Mouse (Mus musculus) heart, embryonic 14.5 days (tissue): ENCODE results near the gene Nod2. TPM values are rescaled to one million over a fixed set of nuclear protein-coding genes. Genes with fewer than 3 reads are reported as not detected.

Source experiments
- ATAC-seq: fragments of 200-750 bp; cut with Nextera tagmentation; 2 replicates; pipeline ENCODE4 v1.8.0; 2017; ENCODE audit warnings: low read depth, moderate TSS enrichment; ENCODE audit not compliant: insufficient number of reproducible peaks, insufficient read depth, low FRiP score
- H3K27ac ChIP-seq, 2 experiments: fragments of 200-500 bp in 1 of 2; fragments of 300-500 bp in 1 of 2; sonication (generic) in 1 of 2; replicated peaks in 1 of 2; 2 replicates each; pipeline ENCODE4 v1.5.1; 2012 to 2014; ENCODE audit warnings: low read depth in 2 of 2, low read length in 2 of 2, control low read depth in 1 of 2, mild to moderate bottlenecking in 1 of 2, mixed read lengths in 1 of 2; ENCODE audit not compliant: control insufficient read depth in 1 of 2, insufficient read depth in 1 of 2
- H3K27me3 ChIP-seq: fragments of 300-500 bp; sonication (generic); 2 replicates; pipeline ENCODE4 v1.6.1; 2014; ENCODE audit warnings: mild to moderate bottlenecking, low read length, control low read depth; ENCODE audit not compliant: control insufficient read depth, insufficient read depth
- H3K36me3 ChIP-seq: fragments of 300-500 bp; sonication (generic); 2 replicates; pipeline ENCODE4 v1.6.1; 2014; ENCODE audit warnings: mild to moderate bottlenecking, control low read depth, low read length, mixed read lengths; ENCODE audit not compliant: control insufficient read depth, insufficient read depth
- H3K4me1 ChIP-seq, 2 experiments: fragments of 200-500 bp in 1 of 2; fragments of 300-500 bp in 1 of 2; sonication (generic) in 1 of 2; 2 replicates each; pipeline ENCODE4 v1.6.1; 2012 to 2014; ENCODE audit warnings: low read length in 2 of 2, control low read depth in 1 of 2, mixed read lengths in 1 of 2; ENCODE audit not compliant: control insufficient read depth in 2 of 2, insufficient read depth in 2 of 2
- H3K4me2 ChIP-seq: fragments of 300-500 bp; sonication (generic); 2 replicates; pipeline ENCODE4 v1.6.1; 2014; ENCODE audit warnings: mild to moderate bottlenecking, low read length
- H3K4me3 ChIP-seq, 2 experiments: fragments of 200-500 bp in 1 of 2; fragments of 300-500 bp in 1 of 2; sonication (generic) in 1 of 2; 2 replicates each; pipeline ENCODE4 v1.5.1; 2012 to 2014; ENCODE audit warnings: low read length in 2 of 2, mild to moderate bottlenecking in 2 of 2, control low read depth in 1 of 2, low read depth in 1 of 2, moderate library complexity in 1 of 2; ENCODE audit not compliant: control insufficient read depth in 1 of 2, insufficient read depth in 1 of 2
- H3K9ac ChIP-seq: fragments of 300-500 bp; sonication (generic); 2 replicates; pipeline ENCODE4 v1.6.1; 2014; ENCODE audit warnings: mild to moderate bottlenecking, low read length
- H3K9me3 ChIP-seq: fragments of 300-500 bp; sonication (generic); 2 replicates; pipeline ENCODE4 v1.6.1; 2016; ENCODE audit warnings: low read length, control low read depth; ENCODE audit not compliant: control insufficient read depth
- WGBS: fragments of 180-500 bp; shearing (Covaris S2); extraction: QIAGEN DNeasy Blood & Tissue Kit; methylation state at CpG from one replicate; pipeline ENCODE4 v1.1.7; 2014; 5-methylcytosine and 5-hydroxymethylcytosine counted together
- polyA plus RNA-seq: library from polyadenylated mRNA; unstranded; fragments of >200 nt; fragmentation: Nextera tagmentation; extraction: Ambion mirVana; gene quantifications from 2 replicates; pipeline ENCODE4 v1.2.1, GENCODE M21; 2014

Nod2 gene
- polyA plus RNA-seq, 1 experiment from 2014 or later = not detected

DNA sequence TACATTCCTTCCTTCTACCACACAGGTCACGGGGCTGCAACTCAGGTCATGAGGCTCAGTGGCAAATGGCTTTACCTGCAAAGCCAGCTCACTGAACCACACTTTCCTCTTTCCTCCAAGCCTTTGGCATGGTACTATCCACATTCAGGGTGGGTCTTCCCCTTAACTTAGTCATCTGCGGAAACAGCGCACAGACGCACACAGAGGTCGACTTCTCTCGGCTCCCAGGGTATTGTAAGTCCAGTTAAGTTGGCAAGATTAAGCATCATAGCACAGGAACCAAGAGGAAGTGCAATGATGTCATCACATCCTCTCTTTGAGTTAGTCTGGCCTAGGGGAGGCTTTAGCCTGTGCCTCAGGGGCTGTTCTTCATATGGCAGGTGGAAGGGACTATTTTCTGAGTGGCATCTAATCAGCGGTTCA lies 13.8 kb upstream of the Nod2 start:
- no peak overlapping the region for H3K4me3 ChIP-seq
- peaks cover 0 to 4% of the 10 kb centered on the region in 2 experiments; a peak in 1 of 4 replicates for H3K4me1 ChIP-seq
- peaks cover 9% of the 10 kb centered on the region; the same call in 1 of the 2 replicates for H3K27me3 ChIP-seq
- 64% methylated on average over 7 of the region's 7 CpGs for WGBS
- no peaks in the 10 kb centered on the region for H3K36me3 ChIP-seq
- no peak overlapping the region for H3K4me2 ChIP-seq
- no peaks in the 10 kb centered on the region for H3K9me3 ChIP-seq
- H3K9ac ChIP-seq = no peak overlapping the region
- H3K27ac ChIP-seq = peak overlapping the region; percentile 44 to 51; a peak in 2 of 4 replicates
- peak; percentile 57 for ATAC-seq

DNA sequence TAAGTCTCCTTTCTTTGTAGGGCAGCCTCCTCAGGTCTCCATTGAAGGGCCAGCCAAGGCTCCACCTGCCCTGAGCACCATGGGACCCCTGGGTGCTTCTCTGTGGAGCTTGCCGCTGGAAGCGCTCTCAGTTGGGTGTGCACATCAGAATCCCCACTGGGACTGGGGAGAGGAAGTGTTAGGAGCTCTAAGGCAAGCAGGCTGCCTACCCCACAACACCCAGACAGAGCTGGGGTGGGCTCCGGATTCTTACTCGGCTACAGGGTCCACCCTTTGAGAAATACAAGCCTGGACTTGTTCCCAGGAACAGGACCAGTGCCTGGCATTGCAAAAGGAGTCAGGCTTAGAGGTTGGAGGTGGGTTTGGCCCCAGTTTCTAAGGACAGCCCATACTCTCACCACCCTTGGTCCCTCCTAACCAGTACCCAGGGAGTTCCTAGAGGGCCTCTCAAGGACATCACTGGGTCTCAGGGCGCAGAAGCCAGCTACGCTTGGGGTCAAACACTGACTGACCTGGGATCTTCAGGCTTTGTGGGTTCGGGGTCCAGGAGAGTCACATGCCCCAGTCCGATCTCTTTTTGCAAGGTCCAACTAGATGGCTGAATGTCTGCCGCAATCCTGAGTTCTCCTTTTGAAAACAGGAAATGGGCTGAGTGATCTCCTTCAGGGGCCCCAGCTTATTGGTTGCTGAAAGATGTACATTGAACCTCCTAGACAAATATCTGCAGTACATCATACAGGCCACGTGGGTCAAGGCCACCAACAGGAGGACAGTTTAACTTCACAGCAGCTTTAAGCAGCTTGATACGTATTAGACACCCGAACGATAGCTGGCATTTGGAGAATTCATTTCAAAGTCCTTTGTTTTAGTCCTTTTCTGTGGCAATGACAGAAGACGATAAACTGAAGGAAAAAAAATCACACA lies 11.4 kb upstream of the Nod2 start, which contains the start of gene Snx20:
TSS of gene Snx20 (minus strand) at position 655 of the 924 bp plus-strand sequence.
- H3K36me3 ChIP-seq = no peaks in the 10 kb centered on the region
- H3K4me3 ChIP-seq = peak within 1 kb of the TSS; percentile 2 to 4; a peak in 2 of 4 replicates
- no peak within 1 kb of the TSS for H3K4me2 ChIP-seq
- ATAC-seq = no peak
- WGBS = 69% methylated on average over 14 of the region's 14 CpGs
- H3K9ac ChIP-seq = no peak within 1 kb of the TSS
- H3K4me1 ChIP-seq = peaks cover 0 to 4% of the 10 kb centered on the region in 2 experiments; a peak in 1 of 4 replicates
- no peaks in the 10 kb centered on the region for H3K9me3 ChIP-seq
- 0 out of 2 replicates have a peak, but pooled peaks cover 4% of the 10 kb centered on the region for H3K27me3 ChIP-seq
- H3K27ac ChIP-seq = no peak within 1 kb of the TSS

DNA sequence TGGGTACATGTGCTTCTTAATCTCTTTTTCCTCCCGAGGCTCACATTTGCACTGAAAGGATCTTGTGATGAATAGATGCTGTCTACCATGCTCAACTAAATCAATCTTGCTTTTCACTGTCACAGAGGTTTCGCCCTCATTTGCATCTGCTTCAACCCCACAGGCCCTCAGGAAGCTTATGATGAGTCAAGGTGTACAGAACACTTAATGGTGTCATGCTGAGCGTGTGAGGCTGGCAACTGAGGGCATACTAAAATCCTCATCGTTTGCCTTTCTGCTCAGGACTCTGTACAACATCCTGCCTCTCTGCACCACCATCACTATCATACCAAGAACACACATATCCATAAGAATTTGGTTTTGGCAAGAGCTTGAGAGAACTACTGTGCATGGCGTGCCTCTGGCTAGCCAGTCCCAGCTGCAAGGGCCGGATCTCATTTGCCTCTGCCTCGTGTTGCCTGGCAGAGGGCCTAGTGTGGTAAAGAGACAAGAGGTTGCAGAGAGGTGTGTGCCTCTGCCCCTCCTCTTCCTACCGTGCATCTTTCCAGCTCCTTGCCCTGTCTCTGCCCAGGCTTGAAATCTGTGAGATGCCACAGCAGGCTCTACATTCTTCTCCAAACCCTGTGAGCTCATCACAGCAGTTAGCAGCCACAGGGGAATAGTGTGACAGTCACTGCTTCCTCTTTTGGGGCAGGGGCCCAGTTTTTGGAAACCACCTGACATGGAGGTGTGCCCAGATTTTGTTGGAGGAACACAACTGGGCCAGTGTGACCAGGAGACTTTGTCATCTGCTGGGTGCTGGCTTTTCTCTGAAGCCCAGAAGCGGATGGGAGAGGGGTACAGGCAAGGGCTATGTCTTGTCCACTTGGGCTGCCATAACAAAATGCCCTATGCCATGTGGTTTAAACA lies 9.8 kb upstream of the Nod2 start:
- Histone ChIP-seq H3K36me3 (no peaks in the 10 kb centered on the region), H3K9ac (no peak overlapping the region), H3K4me1 (peaks cover 0 to 4% of the 10 kb centered on the region in 2 experiments; a peak in 1 of 4 replicates), H3K27ac (no peak overlapping the region), H3K4me2 (no peak overlapping the region), H3K9me3 (no peaks in the 10 kb centered on the region), H3K27me3 (0 out of 2 replicates have a peak, but pooled peaks cover 4% of the 10 kb centered on the region), H3K4me3 (no peak overlapping the region)
- ATAC-seq = no peak
- WGBS = 71% methylated on average over 9 of the region's 9 CpGs

DNA sequence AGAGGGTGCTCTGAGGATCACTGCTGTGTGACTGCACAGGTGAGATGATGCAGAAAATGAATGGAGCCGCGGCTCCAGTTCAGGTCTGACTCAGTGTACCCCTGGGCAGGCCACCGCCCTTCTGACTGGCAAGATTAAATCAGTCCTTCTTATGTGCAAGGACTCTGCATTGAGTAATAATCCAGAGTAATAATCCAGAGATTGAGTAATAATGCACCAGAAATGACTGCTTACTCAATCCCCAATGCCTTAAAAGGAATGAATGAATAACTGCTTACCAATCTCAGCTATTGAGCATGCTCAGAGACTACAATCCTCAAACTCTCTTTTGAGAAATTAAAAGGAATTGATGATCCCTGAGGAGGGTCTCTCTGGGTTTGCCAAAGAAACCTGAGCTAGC lies 8.2 kb upstream of the Nod2 start:
- no peak overlapping the region for H3K4me3 ChIP-seq
- H3K27me3 ChIP-seq = 0 out of 2 replicates have a peak, but pooled peaks cover 4% of the 10 kb centered on the region
- no peaks in the 10 kb centered on the region for H3K9me3 ChIP-seq
- H3K4me1 ChIP-seq = no peaks in the 10 kb centered on the region; a peak in 1 of 4 replicates
- H3K27ac ChIP-seq = no peak overlapping the region
- no peaks in the 10 kb centered on the region for H3K36me3 ChIP-seq
- no peak overlapping the region for H3K4me2 ChIP-seq
- no peak for ATAC-seq
- 93% methylated on average over 3 of the region's 3 CpGs for WGBS
- H3K9ac ChIP-seq = no peak overlapping the region

DNA sequence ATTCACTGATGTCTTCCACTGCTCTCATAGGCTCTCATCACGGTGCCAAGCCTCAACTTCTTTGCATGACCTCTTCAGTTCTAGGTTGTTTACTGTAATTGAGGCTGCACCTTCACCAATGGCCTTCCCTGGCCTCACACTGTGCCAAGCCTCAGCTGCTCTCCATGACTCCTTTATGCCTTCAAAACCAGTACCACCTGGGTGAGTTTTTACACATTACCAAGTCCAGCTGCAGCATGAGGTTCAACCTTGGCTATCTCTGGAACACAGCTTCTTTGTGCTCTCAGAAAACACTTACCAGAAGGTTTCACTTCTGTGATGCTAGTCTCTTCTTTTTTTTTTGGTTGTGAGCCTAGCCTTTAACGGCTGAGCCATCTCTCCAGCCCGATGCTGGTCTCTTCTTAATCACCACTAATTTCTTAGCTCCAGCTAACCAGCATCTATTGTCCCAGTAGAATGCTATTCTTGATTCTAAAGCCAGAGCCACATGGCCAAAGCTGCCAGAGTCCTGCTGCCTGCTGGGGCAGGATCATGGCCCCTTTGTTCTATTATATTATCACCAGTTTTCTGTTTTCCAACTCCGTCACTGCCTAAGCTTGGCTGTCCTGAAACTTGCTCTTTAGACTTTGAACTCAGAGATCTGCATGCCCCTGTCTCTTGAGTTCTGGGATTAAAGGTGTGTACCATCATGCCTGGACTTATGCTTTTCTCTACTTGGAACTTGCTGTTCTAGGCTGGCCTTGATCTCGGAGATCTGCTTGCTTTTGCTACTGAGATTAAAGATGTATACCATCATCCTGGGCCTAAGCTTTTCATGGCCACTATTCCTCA lies 4.2 kb upstream of the Nod2 start:
- no peak overlapping the region for H3K4me3 ChIP-seq
- no peaks in the 10 kb centered on the region for H3K9me3 ChIP-seq
- no peak overlapping the region for H3K9ac ChIP-seq
- no peaks in the 10 kb centered on the region for H3K36me3 ChIP-seq
- peaks cover 6 to 10% of the 10 kb centered on the region in 2 experiments; a peak in 1 of 4 replicates for H3K4me1 ChIP-seq
- 0 out of 2 replicates have a peak, but pooled peaks cover 6% of the 10 kb centered on the region for H3K27me3 ChIP-seq
- H3K4me2 ChIP-seq = no peak overlapping the region
- 80% methylated on average over 5 of the region's 5 CpGs for WGBS
- no peak for ATAC-seq
- no peak overlapping the region for H3K27ac ChIP-seq

DNA sequence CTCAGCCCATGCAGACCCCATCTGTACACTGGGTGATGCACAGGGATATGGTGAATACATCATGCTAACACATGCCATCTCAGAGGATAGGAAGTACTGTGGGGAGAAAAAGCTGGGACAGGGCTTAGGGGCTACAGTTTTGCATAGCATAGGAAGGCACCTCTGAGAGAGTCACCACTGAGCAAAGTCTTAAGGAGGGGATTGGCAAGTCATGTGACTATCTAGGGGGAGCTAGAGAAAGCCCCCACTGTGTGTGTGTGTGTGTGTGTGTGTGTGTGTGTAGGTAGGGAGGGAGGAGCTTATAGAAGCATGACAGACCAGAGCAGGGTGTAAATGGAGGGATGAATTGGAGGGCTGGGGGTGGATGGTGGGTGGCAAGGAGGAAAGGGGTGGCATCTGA lies 1.2 kb downstream of the Nod2 start:
- H3K4me1 ChIP-seq = peaks cover 6 to 10% of the 10 kb centered on the region in 2 experiments; a peak in 1 of 4 replicates
- no peaks in the 10 kb centered on the region for H3K36me3 ChIP-seq
- no peak for ATAC-seq
- H3K27me3 ChIP-seq = peaks cover 7% of the 10 kb centered on the region
- no peak overlapping the region for H3K4me3 ChIP-seq
- no peak overlapping the region for H3K9ac ChIP-seq
- no peak overlapping the region for H3K4me2 ChIP-seq
- H3K9me3 ChIP-seq = no peaks in the 10 kb centered on the region
- H3K27ac ChIP-seq = no peak overlapping the region
